Mouse (Mus musculus) left cerebral cortex, adult 18-20 months (tissue): ENCODE data around the gene Dlx1. TPM values are rescaled to one million over a fixed set of nuclear protein-coding genes. Genes with fewer than 3 reads are reported as not detected.
A peak's percentile ranks its signal among the peaks of the same experiment; 100 is the strongest.

ENCODE experiments used
- DNase-seq, 2 experiments: peaks; one replicate each; pipeline ENCODE4 v3.0.0; 2021 to 2022; ENCODE audit warnings: low spot score in 2 of 2, mixed read lengths in 1 of 2
- total RNA-seq, 2 experiments: library from RNA; stranded (reverse); gene quantifications; 2 replicates each; pipeline ENCODE4 v1.2.3; 2021

The Dlx1 gene
- total RNA-seq, 2 experiments from 2014 or later, result 18.5 to 20.4 TPM

GRCm38 (mm10) chr2:71527323-71528013 is 445 bp upstream of the Dlx1 start:
- no peak for DNase-seq

GRCm38 (mm10) chr2:71528714-71529510 is 999 bp downstream of the Dlx1 start:
- no peak for DNase-seq

DNA sequence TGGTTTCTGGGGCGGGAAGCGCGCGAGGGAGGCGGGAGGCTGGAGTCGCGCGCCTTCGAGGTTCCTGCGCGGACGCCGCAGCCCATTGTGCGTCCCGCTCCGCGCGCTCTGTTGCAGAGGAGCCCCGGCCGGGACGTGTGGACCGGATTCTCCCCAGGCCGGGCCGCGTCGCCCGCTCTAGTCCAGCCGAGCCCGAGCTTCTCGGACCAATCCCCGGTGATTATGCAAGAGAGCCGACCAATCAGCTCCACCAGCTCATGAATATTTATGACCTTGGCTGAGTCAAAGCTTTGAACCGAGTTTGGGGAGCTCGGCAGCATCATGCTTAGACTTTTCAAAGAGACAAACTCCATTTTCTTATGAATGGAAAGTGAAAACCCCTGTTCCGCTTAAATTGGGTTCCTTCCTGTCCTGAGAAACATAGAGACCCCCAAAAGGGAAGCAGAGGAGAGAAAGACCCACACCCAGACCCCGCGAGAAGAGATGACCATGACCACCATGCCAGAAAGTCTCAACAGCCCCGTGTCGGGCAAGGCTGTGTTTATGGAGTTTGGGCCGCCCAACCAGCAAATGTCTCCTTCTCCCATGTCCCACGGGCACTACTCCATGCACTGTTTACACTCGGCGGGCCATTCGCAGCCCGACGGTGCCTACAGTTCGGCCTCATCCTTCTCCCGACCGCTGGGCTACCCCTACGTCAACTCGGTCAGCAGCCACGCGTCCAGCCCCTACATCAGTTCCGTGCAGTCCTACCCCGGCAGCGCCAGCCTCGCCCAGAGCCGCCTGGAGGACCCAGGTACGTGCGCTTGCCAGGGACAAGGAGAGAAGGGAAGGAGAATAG is 1.8 kb downstream of the Dlx1 start:
- DNase-seq, result peak; percentile 57 to 63

DNA sequence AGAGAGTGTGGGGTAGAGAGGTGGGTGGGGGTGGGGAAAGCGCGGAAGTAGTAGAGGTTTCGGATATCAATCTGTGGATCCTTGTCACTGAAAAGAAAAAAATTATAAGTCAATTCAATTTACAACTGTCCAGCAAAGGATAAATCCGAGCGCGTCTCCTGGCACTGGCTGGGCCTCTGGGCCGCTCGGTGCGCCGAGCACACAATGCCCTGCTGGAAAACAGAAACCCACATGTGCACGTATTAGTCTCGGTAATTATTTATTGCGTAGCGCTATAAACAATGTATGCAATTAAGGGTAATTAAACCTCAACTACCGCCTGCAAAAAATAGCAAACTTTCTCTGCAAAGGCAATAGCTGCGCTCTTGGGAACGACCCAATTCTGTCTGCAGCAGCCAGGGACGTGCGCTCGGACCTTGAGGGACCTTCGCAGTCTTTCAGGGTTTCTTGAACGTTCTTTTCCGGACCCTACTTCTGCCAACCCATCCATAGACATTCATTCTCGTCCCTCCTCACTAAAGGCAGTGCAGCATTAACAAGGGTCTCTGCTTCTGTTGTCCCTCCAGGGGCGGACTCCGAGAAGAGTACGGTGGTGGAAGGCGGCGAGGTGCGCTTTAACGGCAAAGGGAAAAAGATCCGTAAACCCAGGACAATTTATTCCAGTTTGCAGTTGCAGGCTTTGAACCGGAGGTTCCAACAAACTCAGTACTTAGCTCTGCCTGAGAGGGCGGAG is 2.6 kb downstream of the Dlx1 start:
- no peak for DNase-seq

- no peak for DNase-seq
Measured at GRCm38 (mm10) chr2:71531124-71531590, 3.2 kb downstream of the Dlx1 start.

GRCm38 (mm10) chr2:71531990-71532970 is 4.4 kb downstream of the Dlx1 start:
- no peak for DNase-seq

DNA sequence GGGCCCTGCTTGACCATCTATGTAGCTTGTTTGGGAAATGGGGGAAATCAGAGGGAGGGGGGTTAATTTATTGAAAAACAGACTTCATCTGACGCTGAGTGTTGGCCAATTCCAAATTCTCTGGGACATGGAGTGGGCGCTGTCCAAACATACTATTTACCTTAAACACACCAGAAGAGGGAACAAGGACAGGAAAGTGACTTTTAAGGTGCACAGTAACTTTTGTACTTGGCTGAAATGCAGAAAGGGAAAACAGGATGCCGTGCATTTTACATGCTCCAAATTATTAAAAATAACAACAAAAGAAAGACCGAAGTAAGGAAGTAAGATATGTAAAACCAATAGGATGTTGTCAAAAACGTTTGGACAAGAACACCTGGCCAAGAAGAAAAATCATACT is 5.2 kb downstream of the Dlx1 start:
- no peak for DNase-seq

DNA sequence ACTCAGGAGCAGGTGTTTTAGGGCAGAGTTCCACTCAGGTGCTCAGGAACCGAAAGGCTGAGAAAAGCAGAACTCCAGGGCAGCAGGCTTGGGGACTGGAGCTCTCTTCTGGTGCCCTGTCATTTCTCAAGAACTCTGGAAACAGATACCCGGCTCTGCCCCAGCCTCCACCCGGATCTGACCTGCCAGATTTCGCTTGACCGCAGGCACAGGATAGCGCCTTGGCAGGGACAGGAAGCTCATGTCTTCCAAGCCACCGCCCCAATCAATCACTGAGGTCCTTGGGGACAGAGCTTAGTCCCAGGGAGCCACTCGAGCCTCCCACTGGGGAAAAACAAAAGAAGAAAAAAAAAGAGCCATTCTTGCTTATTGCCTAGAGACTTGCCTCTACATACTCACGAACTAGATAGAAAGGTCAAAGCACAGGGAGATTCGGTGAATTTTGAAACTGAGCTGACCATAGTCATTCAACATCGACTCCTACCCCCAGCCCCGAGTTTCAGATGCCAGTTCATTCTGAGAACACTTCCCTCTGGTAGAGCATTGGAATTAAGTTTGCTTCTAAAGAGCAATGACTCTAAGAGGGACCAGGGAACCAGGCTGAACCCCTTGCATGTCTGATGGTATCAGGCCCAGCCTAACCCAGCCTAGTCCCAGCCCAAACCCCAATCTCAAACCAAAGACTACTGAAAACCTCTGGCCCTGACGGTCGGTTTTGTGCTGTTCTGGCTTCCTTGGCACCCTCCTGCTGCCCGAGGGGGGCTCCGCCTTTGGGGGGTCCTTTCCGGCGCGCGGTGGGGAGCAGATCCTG is 6.5 kb downstream of the Dlx1 start:
- no peak for DNase-seq

DNA sequence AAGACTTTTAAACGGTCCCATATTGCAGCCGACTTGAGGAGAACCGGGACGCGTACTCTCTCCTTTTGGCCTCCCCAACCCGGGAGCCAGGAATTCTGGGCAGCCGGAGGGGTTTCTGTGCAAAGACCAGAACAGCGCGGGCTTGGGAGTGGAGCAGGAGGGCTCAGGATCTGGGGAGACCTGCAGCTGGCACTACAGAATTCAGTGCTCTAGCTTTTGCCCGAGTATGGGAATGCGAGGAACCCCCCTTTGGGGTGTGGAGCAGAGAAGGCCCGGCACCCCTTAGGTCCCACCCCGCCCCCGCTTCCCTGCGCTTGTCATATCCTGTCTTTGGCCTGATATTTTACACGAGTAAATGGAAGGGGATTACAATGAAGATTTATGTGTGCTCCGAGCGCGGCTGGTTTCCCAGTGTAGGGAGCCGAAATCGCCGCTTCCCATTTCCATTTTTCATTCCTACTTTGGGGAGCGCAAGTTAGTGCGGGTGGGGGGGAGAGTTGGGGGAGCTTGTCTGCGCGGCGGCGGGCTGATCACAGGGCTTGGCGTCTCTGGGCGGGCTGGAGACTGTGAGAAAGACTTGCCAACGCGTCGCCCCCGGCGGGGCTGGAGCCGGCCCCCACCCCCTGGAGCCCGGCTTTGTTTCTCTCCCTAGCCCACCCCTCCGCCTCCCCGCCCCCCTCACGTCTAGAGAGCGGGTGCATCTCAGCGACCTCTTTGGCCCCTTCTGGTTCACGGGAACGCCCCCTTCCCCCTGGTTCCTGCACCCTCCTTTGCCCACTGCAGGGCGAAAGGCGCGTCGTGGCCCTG is 12.9 kb downstream of the Dlx1 start:
- DNase-seq, result no peak

- DNase-seq, result no peak
Measured at GRCm38 (mm10) chr2:71541418-71542226, 13.7 kb downstream of the Dlx1 start.

DNA sequence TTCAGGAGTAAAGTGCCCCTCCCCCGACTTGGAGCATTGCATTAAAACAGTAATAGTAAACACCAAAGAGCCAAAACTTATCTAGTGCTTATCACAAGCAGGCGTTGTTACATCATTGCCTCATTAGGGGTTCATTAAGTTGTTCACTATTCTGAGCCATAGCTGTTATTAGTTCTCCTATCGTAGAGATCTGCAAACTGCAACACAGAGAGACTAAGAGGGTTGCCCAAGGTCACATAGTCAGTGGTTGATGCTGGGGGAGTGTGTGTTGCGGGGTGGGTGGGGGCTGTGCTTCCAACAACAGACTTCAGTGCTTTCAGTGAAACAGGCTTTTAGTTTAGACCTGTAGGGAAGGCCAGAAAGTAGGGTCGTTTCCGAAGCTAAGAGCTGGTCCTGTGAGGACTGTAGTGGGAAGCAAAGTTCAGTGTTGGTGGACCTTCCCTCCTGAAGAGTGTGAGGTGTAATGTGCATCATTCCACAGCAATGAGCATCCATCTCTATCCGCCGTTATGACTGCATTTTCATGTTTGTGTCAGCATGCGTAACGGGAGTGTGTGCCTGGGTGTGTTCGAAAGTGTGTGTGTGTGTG is 14.4 kb downstream of the Dlx1 start:
- no peak for DNase-seq

- no peak for DNase-seq
Measured at GRCm38 (mm10) chr2:71542816-71543301, 14.9 kb downstream of the Dlx1 start.

GRCm38 (mm10) chr2:71543531-71543930 is 15.6 kb downstream of the Dlx1 start:
- DNase-seq, result no peak

GRCm38 (mm10) chr2:71543948-71544347 is 16.0 kb downstream of the Dlx1 start:
- no peak for DNase-seq

DNA sequence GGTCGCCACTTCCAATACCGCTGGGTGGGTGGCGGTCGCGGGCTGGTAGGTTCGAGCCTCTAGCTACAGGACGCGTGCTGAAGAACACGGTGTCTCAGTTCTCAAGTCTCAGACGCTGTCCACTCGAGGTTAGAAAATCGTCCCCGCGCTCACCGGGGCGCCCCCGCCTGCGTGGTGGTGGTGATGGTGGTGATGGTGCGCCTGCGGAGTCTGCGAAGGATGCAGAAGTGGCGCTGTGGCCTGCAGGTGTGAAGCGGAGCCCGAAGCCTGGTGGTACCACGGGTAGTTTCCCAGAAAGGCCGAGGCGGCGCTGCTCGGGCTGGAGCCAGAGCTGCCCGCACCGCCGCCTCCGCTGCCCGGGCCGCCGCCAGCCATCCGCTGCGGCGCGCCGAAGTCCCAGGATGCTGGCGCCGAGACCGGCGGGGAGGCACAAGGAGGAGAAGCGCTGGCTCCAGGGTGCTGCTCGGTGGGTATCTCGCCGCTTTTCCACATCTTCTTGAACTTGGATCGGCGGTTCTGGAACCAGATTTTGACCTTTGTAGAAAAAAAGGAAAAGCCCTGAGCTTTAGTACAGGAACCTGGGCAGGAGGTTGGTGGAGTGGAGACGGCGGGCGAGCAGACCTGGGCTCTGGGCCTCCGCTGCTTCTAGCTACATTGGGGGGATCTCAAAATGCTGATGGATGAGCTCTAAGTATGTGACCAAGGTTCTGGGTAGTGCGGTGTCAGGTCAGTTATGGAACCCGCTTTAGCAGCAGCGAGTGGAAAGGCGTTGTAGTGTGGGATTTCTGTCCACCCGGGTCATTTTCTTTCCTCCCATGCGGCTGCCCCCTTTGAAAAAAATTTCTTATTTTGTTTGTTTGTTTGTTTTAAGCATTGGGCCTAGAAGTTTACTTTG is 16.7 kb downstream of the Dlx1 start:
- DNase-seq, result no peak
